Mouse (Mus musculus) forebrain, embryonic 16.5 days (tissue): ENCODE results near the gene Trim75. TPM values are rescaled to one million over a fixed set of nuclear protein-coding genes. Genes with fewer than 3 reads are reported as not detected.
"Not testable (repeated sequence)": the region's sequence is repeated elsewhere in the genome, so short reads cannot be mapped to it uniquely, and the experiment has no call there.

Experiments used
- ATAC-seq: fragments of 200-750 bp; cut with Nextera tagmentation; 2 replicates; pipeline ENCODE4 v1.8.0; 2017; ENCODE audit warnings: mild to moderate bottlenecking, moderate library complexity
- H3K27ac ChIP-seq: fragments of 300-500 bp; sonication (generic); 2 replicates; pipeline ENCODE4 v1.5.1; 2014; ENCODE audit warnings: low read length, control low read depth
- H3K27me3 ChIP-seq: fragments of 300-500 bp; sonication (generic); replicated peaks from 2 replicates; pipeline ENCODE4 v1.6.1; 2014; ENCODE audit warnings: low read length; ENCODE audit not compliant: control insufficient read depth, insufficient read depth
- H3K36me3 ChIP-seq: fragments of 300-500 bp; sonication (generic); 2 replicates; pipeline ENCODE4 v1.6.1; 2014; ENCODE audit not compliant: control insufficient read depth, insufficient read depth
- H3K4me1 ChIP-seq: fragments of 300-500 bp; sonication (generic); replicated peaks from 2 replicates; pipeline ENCODE4 v1.6.1; 2014; ENCODE audit warnings: low read length; ENCODE audit not compliant: control insufficient read depth, insufficient read depth
- H3K4me2 ChIP-seq: fragments of 300-500 bp; sonication (generic); 2 replicates; pipeline ENCODE4 v1.6.1; 2014; ENCODE audit warnings: mild to moderate bottlenecking, low read length, control low read depth
- H3K4me3 ChIP-seq: fragments of 300-500 bp; sonication (generic); replicated peaks from 2 replicates; pipeline ENCODE4 v1.5.1; 2014; ENCODE audit warnings: mild to moderate bottlenecking, low read length, control low read depth
- H3K9ac ChIP-seq: fragments of 300-500 bp; sonication (generic); replicated peaks from 2 replicates; pipeline ENCODE4 v1.6.1; 2014; ENCODE audit warnings: low read depth, low read length, control low read depth
- H3K9me3 ChIP-seq: fragments of 300-500 bp; sonication (generic); 2 replicates; pipeline ENCODE4 v1.6.1; 2016; ENCODE audit warnings: low read length; ENCODE audit not compliant: control insufficient read depth
- WGBS: fragments of 180-500 bp; shearing (Covaris S2); extraction: QIAGEN DNeasy Blood & Tissue Kit; methylation state at CpG from one replicate; pipeline ENCODE4 v1.1.7; 2014; 5-methylcytosine and 5-hydroxymethylcytosine counted together
- polyA plus RNA-seq: library from polyadenylated mRNA; unstranded; fragments of >200 nt; fragmentation: Nextera tagmentation; extraction: Ambion mirVana; gene quantifications from 2 replicates; pipeline ENCODE4 v1.2.1, GENCODE M21; 2015

Trim75 gene
- polyA plus RNA-seq, 1 experiment from 2014 or later, result 0.34 TPM

GRCm38 (mm10) chr8:65018423-65018822, 30.8 kb upstream of the Trim75 start, which contains the start of the genes Trim61 and Trim60:
TSS of gene Trim61 (minus strand) at chr8:65018523.
TSS of gene Trim60 (minus strand) at chr8:65018584.
- no peak for ATAC-seq
- Histone ChIP-seq H3K27ac (no peak within 1 kb of the TSS), H3K9me3 (no peaks in the 10 kb centered on the region), H3K27me3 (no peaks in the 10 kb centered on the region), H3K36me3 (no peaks in the 10 kb centered on the region), H3K4me1 (no peaks in the 10 kb centered on the region), H3K4me3 (no peak within 1 kb of the TSS), H3K9ac (no peak within 1 kb of the TSS), H3K4me2 (no peak within 1 kb of the TSS)
- 83% methylated on average over 8 of the region's 8 CpGs for WGBS

- H3K36me3 ChIP-seq, H3K4me1 ChIP-seq, H3K9ac ChIP-seq, H3K27me3 ChIP-seq, ATAC-seq, H3K4me2 ChIP-seq, H3K4me3 ChIP-seq, H3K9me3 ChIP-seq, H3K27ac ChIP-seq: not testable (repeated sequence)
- WGBS, result 78% methylated on average over 6 of the region's 6 CpGs
Observed at GRCm38 (mm10) chr8:65007616-65008015, 20.0 kb upstream of the Trim75 start.

- Histone ChIP-seq H3K36me3 (no peaks in the 10 kb centered on the region), H3K9me3 (no peaks in the 10 kb centered on the region), H3K4me3 (no peak overlapping the region), H3K4me2 (no peak overlapping the region), H3K27ac (no peak overlapping the region), H3K4me1 (no peaks in the 10 kb centered on the region), H3K9ac (no peak overlapping the region), H3K27me3 (no peaks in the 10 kb centered on the region)
- ATAC-seq, result no peak
- WGBS, result 91% methylated on average over 4 of the region's 4 CpGs
Observed at GRCm38 (mm10) chr8:64998806-64999365, 11.3 kb upstream of the Trim75 start.

GRCm38 (mm10) chr8:64983150-64983897, 4.3 kb downstream of the Trim75 start:
- no peaks in the 10 kb centered on the region for H3K36me3 ChIP-seq
- no peak overlapping the region for H3K4me2 ChIP-seq
- H3K27ac ChIP-seq, result no peak overlapping the region
- H3K9me3 ChIP-seq, result no peaks in the 10 kb centered on the region
- ATAC-seq, result no peak
- H3K27me3 ChIP-seq, result no peaks in the 10 kb centered on the region
- no peak overlapping the region for H3K9ac ChIP-seq
- WGBS, result 71% methylated on average over 20 of the region's 20 CpGs
- no peak overlapping the region for H3K4me3 ChIP-seq
- H3K4me1 ChIP-seq, result no peaks in the 10 kb centered on the region

GRCm38 (mm10) chr8:64962836-64963235, 24.8 kb downstream of the Trim75 start:
- no peak for ATAC-seq
- Histone ChIP-seq H3K4me2 (no peak overlapping the region), H3K9ac (no peak overlapping the region), H3K27me3 (no peaks in the 10 kb centered on the region), H3K4me3 (no peak overlapping the region), H3K27ac (no peak overlapping the region), H3K9me3 (no peaks in the 10 kb centered on the region), H3K36me3 (no peaks in the 10 kb centered on the region; the same call in 1 of the 2 replicates), H3K4me1 (no peaks in the 10 kb centered on the region)

- no peak overlapping the region for H3K27ac ChIP-seq
- H3K27me3 ChIP-seq, result no peaks in the 10 kb centered on the region
- no peaks in the 10 kb centered on the region for H3K4me1 ChIP-seq
- H3K9me3 ChIP-seq, result no peaks in the 10 kb centered on the region
- no peak overlapping the region for H3K9ac ChIP-seq
- 91% methylated on average over 9 of the region's 9 CpGs for WGBS
- H3K36me3 ChIP-seq, result no peaks in the 10 kb centered on the region; the same call in 1 of the 2 replicates
- no peak overlapping the region for H3K4me2 ChIP-seq
- H3K4me3 ChIP-seq, result no peak overlapping the region
- no peak for ATAC-seq
Observed at GRCm38 (mm10) chr8:64959025-64959424, 28.6 kb downstream of the Trim75 start.

- Histone ChIP-seq H3K4me3 (no peak overlapping the region), H3K4me2 (no peak overlapping the region), H3K27me3 (no peaks in the 10 kb centered on the region), H3K9me3 (no peaks in the 10 kb centered on the region; the same call in 1 of the 2 replicates), H3K4me1 (peaks cover 4% of the 10 kb centered on the region; the same call in 1 of the 2 replicates), H3K27ac (no peak overlapping the region), H3K36me3 (no peaks in the 10 kb centered on the region), H3K9ac (no peak overlapping the region)
- no peak for ATAC-seq
- 31% methylated on average over 6 of the region's 6 CpGs for WGBS
Observed at GRCm38 (mm10) chr8:64952101-64952500, 35.5 kb downstream of the Trim75 start.

GRCm38 (mm10) chr8:64948371-64948770, 39.3 kb downstream of the Trim75 start:
- H3K9ac ChIP-seq, result no peak overlapping the region
- H3K4me1 ChIP-seq, result peaks cover 4% of the 10 kb centered on the region; the same call in 1 of the 2 replicates
- ATAC-seq, result no peak
- H3K27ac ChIP-seq, result no peak overlapping the region
- H3K4me3 ChIP-seq, result no peak overlapping the region
- no peak overlapping the region for H3K4me2 ChIP-seq
- H3K9me3 ChIP-seq, result no peaks in the 10 kb centered on the region; the same call in 1 of the 2 replicates
- H3K36me3 ChIP-seq, result no peaks in the 10 kb centered on the region
- peaks cover under 1% of the 10 kb centered on the region; the same call in 1 of the 2 replicates for H3K27me3 ChIP-seq
- WGBS, result 90% methylated on average over 1 of the region's 1 CpGs

- H3K4me2 ChIP-seq, result peak overlapping the region; percentile 62
- H3K36me3 ChIP-seq, result no peaks in the 10 kb centered on the region
- no peak for ATAC-seq
- peaks cover 2% of the 10 kb centered on the region; the same call in 1 of the 2 replicates for H3K27me3 ChIP-seq
- H3K4me3 ChIP-seq, result peak overlapping the region; percentile 91
- H3K9me3 ChIP-seq, result no peaks in the 10 kb centered on the region; the same call in 1 of the 2 replicates
- H3K9ac ChIP-seq, result peak overlapping the region; percentile 75
- peaks cover 4% of the 10 kb centered on the region; the same call in 1 of the 2 replicates for H3K4me1 ChIP-seq
- WGBS, result 8% methylated on average over 10 of the region's 10 CpGs
- peak overlapping the region; percentile 80 for H3K27ac ChIP-seq
Observed at GRCm38 (mm10) chr8:64947698-64948034, 40.0 kb downstream of the Trim75 start.
